Mouse (Mus musculus) E14TG2a.4 (cell line): ENCODE measurements at regions not wholly inside any gene's neighbourhood (a gene's known extent, or its start where the extent isn't known, plus 50 kb on each side); places are given as distances from the start of the nearest gene placed in this dataset.

Experiments
- H3K27me3 ChIP-seq: 2 replicates; pipeline ENCODE4 v1.6.1; 2014; ENCODE audit warnings: low read length, control low read depth; ENCODE audit not compliant: insufficient read depth
- H3K36me3 ChIP-seq: 2 replicates; pipeline ENCODE4 v1.6.1; 2014; ENCODE audit warnings: low read length, control low read depth; ENCODE audit not compliant: insufficient read depth
- H3K4me1 ChIP-seq: replicated peaks from 2 replicates; pipeline ENCODE4 v1.6.1; 2014; ENCODE audit warnings: low read depth, low read length, control low read depth
- H3K4me3 ChIP-seq: replicated peaks from 2 replicates; pipeline ENCODE4 v1.5.1; 2014; ENCODE audit warnings: mild to moderate bottlenecking, low read length
- H3K9me3 ChIP-seq: 2 replicates; pipeline ENCODE4 v1.6.1; 2014; ENCODE audit warnings: low read length, control low read depth
- CTCF ChIP-seq: conservative IDR thresholded peaks from 2 replicates; pipeline ENCODE4 v1.5.1; 2014; ENCODE audit warnings: low read length
- NANOG ChIP-seq: IDR thresholded peaks from 2 replicates; pipeline ENCODE4 v1.6.1; 2014; ENCODE audit warnings: borderline replicate concordance, low read length, mixed read lengths
- POU5F1 ChIP-seq: IDR thresholded peaks from 2 replicates; pipeline ENCODE4 v1.6.1; 2014; ENCODE audit warnings: low read length, borderline replicate concordance

- no peaks in the 10 kb centered on the region for H3K36me3 ChIP-seq
- no peaks in the 10 kb centered on the region for H3K27me3 ChIP-seq
- no peak for TF ChIP-seq CTCF
- TF ChIP-seq POU5F1 = no peak
- no peak for TF ChIP-seq NANOG
- H3K9me3 ChIP-seq = no peaks in the 10 kb centered on the region
- H3K4me1 ChIP-seq = no peaks in the 10 kb centered on the region
- H3K4me3 ChIP-seq = no peak overlapping the region
Observed at GRCm38 (mm10) chr12:45745697-45746096, 671.2 kb upstream of the Stxbp6 start.

GRCm38 (mm10) chr12:45744619-45745018 lies 670.1 kb upstream of the Stxbp6 start:
- H3K4me1 ChIP-seq = no peaks in the 10 kb centered on the region
- no peak for TF ChIP-seq CTCF
- TF ChIP-seq NANOG = no peak
- no peak for TF ChIP-seq POU5F1
- no peaks in the 10 kb centered on the region for H3K36me3 ChIP-seq
- no peaks in the 10 kb centered on the region for H3K27me3 ChIP-seq
- no peaks in the 10 kb centered on the region for H3K9me3 ChIP-seq
- H3K4me3 ChIP-seq = no peak overlapping the region

GRCm38 (mm10) chr12:45733661-45734060 lies 659.2 kb upstream of the Stxbp6 start:
- no peaks in the 10 kb centered on the region for H3K36me3 ChIP-seq
- no peaks in the 10 kb centered on the region for H3K4me1 ChIP-seq
- no peak overlapping the region for H3K4me3 ChIP-seq
- H3K27me3 ChIP-seq = no peaks in the 10 kb centered on the region
- no peaks in the 10 kb centered on the region for H3K9me3 ChIP-seq
- TF ChIP-seq NANOG = no peak
- TF ChIP-seq CTCF = no peak
- TF ChIP-seq POU5F1 = no peak

- Histone ChIP-seq H3K9me3 (no peaks in the 10 kb centered on the region), H3K36me3 (no peaks in the 10 kb centered on the region), H3K4me3 (no peak overlapping the region), H3K27me3 (no peaks in the 10 kb centered on the region), H3K4me1 (no peaks in the 10 kb centered on the region)
- TF ChIP-seq POU5F1 (no peak), CTCF (no peak), NANOG (no peak)
Observed at GRCm38 (mm10) chr12:45724565-45725370, 650.3 kb upstream of the Stxbp6 start.

- Histone ChIP-seq H3K4me1 (no peaks in the 10 kb centered on the region), H3K9me3 (no peaks in the 10 kb centered on the region), H3K4me3 (no peak overlapping the region), H3K27me3 (no peaks in the 10 kb centered on the region), H3K36me3 (no peaks in the 10 kb centered on the region)
- TF ChIP-seq NANOG = no peak
- no peak for TF ChIP-seq CTCF
- TF ChIP-seq POU5F1 = no peak
Observed at GRCm38 (mm10) chr12:45711351-45711750, 636.8 kb upstream of the Stxbp6 start.

- no peak for TF ChIP-seq NANOG
- TF ChIP-seq POU5F1 = no peak
- no peak for TF ChIP-seq CTCF
- no peaks in the 10 kb centered on the region for H3K4me1 ChIP-seq
- H3K36me3 ChIP-seq = no peaks in the 10 kb centered on the region
- H3K9me3 ChIP-seq = no peaks in the 10 kb centered on the region
- H3K27me3 ChIP-seq = no peaks in the 10 kb centered on the region
- no peak overlapping the region for H3K4me3 ChIP-seq
Observed at GRCm38 (mm10) chr12:45710766-45711165, 636.3 kb upstream of the Stxbp6 start.

GRCm38 (mm10) chr12:45689291-45689690 lies 614.8 kb upstream of the Stxbp6 start:
- H3K36me3 ChIP-seq = no peaks in the 10 kb centered on the region
- H3K9me3 ChIP-seq = no peaks in the 10 kb centered on the region
- TF ChIP-seq NANOG = no peak
- TF ChIP-seq POU5F1 = no peak
- no peak for TF ChIP-seq CTCF
- no peaks in the 10 kb centered on the region for H3K27me3 ChIP-seq
- no peaks in the 10 kb centered on the region for H3K4me1 ChIP-seq
- no peak overlapping the region for H3K4me3 ChIP-seq

- TF ChIP-seq NANOG (no peak), POU5F1 (no peak), CTCF (no peak)
- Histone ChIP-seq H3K27me3 (no peaks in the 10 kb centered on the region), H3K9me3 (no peaks in the 10 kb centered on the region), H3K4me3 (no peak overlapping the region), H3K4me1 (no peaks in the 10 kb centered on the region), H3K36me3 (no peaks in the 10 kb centered on the region)
Observed at GRCm38 (mm10) chr12:45686765-45687164, 612.3 kb upstream of the Stxbp6 start.

GRCm38 (mm10) chr12:45672361-45672760 lies 597.9 kb upstream of the Stxbp6 start:
- Histone ChIP-seq H3K4me3 (no peak overlapping the region), H3K9me3 (no peaks in the 10 kb centered on the region), H3K4me1 (no peaks in the 10 kb centered on the region), H3K36me3 (no peaks in the 10 kb centered on the region), H3K27me3 (no peaks in the 10 kb centered on the region)
- no peak for TF ChIP-seq POU5F1
- TF ChIP-seq CTCF = no peak
- TF ChIP-seq NANOG = no peak
